Mouse (Mus musculus): Measurements from ENCODE around the gene Lrp10. TPM values are rescaled to one million over a fixed set of nuclear protein-coding genes. Genes with fewer than 3 reads are reported as not detected.

Gene Lrp10
- total RNA-seq, 2 experiments from 2014 or later, result 23.5 to 27.4 TPM

GRCm38 (mm10) chr14:54472671-54473070 lies 8.7 kb downstream of the Lrp10 start:
- no peak for ATAC-seq (replicated peaks; ENCODE audit: poor library complexity)

GRCm38 (mm10) chr14:54474744-54475143 lies 10.8 kb downstream of the Lrp10 start:
- no peak for ATAC-seq (replicated peaks; ENCODE audit: poor library complexity)

DNA sequence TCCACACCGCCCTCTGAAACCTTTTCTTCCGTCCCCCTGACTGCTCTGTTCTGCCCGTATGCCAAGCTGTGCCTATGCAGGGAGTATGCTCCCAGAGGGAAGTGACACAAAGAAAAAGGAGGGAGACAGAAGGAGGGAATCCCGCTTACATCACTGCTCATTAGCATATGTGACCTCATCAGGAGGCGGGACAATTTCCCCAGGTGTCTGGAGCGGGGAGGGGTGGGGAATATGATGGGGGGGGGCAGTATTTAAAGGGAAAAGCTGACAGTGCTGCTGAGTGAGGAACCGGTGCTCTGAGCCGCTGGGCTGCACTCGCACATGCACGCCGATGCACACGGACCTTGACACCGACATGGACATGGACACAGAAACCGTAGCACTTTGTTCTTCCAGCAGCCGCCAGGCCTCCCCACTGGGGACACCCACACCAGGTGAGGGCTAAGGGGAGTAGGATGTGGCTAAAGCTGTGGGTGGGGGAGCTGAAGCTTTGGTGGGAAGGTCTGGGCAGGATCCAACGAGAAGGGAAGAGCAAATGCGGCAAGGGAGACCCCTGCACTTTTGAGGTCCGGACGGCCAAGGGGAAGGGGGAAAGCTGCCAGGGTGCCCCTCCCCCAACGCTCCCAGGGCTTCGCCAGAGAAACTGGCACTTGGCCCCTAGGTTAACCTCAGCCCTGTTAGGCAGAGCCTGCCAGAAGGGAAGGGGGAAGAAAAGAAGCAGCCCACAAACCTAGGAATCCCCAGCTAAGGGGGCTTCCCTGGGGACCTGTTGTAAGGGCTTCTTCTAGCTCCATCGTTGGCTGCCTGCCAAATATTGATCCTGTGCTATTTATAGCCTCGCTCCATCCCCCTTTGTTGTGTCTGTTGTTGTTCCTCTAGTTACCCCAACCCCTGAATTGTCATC lies 12.3 kb downstream of the Lrp10 start, which contains the start of gene Rem2:
TSS of gene Rem2 (plus strand) at position 160 of the 904 bp plus-strand sequence.
- ATAC-seq (replicated peaks; ENCODE audit: poor library complexity), result no peak; the same call in 1 of the 2 replicates

GRCm38 (mm10) chr14:54477172-54477909 lies 13.4 kb downstream of the Lrp10 start:
- ATAC-seq (replicated peaks; ENCODE audit: poor library complexity), result no peak

DNA sequence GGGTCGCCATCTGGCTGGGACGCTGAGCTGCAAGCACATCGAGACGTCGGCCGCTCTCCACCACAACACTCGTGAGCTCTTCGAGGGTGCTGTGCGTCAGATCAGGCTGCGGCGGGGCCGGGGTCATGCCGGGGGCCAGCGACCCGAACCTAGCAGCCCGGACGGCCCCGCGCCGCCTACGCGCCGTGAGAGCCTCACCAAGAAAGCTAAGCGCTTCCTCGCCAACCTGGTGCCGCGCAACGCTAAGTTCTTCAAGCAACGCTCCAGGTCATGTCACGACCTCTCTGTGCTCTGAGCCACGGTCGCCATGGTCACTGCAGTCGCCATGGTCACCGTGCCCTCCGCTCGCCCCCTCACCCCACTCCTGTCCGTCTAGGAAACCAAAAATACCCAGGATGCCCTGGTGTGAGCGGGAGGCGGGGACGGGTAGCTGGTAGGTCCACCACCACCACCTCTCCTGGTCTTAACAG lies 15.5 kb downstream of the Lrp10 start:
- peak; percentile 6; the same call in 1 of the 2 replicates for ATAC-seq (replicated peaks; ENCODE audit: poor library complexity)

- no peak for ATAC-seq (replicated peaks; ENCODE audit: poor library complexity)
These were observed 16.7 kb downstream of the Lrp10 start for GRCm38 (mm10) chr14:54480673-54481072.

GRCm38 (mm10) chr14:54481402-54481801 lies 17.5 kb downstream of the Lrp10 start:
- peak; percentile 40 for ATAC-seq (replicated peaks; ENCODE audit: poor library complexity)

DNA sequence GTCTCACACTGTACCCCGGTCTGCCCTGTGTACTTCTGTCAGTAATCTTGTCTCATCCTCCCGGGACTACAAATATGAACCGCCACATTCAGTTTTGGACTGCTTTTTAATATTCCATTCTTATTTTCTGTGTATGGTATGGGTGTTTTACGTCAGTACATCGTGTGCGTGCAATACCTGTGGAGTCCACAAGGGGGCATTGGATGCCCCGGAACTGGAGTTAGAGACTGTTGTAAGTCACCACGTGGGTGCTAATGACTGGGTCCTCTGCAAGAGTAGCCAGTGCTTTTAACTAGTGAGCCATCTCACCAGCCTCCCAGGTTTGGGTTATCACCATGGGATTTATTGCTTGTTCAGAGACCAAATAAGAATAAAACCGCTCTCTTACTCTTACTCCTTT lies 18.6 kb downstream of the Lrp10 start:
- peak; percentile 63 for ATAC-seq (replicated peaks; ENCODE audit: poor library complexity)

GRCm38 (mm10) chr14:54485899-54486298 lies 22.0 kb downstream of the Lrp10 start:
- ATAC-seq (replicated peaks; ENCODE audit: poor library complexity), result peak; percentile 90

GRCm38 (mm10) chr14:54487732-54488131 lies 23.8 kb downstream of the Lrp10 start:
- ATAC-seq (replicated peaks; ENCODE audit: poor library complexity), result no peak

DNA sequence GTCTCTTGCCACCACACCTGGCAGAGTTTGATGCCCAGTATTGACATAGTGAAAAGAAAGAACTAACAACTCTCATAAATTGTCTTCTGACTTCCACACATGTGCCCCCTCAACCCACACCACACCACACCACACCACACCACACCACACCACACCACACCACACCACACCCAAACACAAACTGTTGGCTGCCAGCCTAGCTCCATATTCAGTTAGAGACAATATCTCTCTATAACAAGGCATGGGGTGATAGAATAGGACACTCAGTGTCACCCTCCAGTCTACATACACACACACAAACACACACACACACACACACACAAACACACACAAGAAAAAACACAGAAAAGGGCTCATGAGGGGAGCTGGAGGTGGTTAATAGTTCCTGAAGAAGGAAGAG lies 24.4 kb downstream of the Lrp10 start:
- ATAC-seq (replicated peaks; ENCODE audit: poor library complexity), result no peak

GRCm38 (mm10) chr14:54492345-54493131 lies 28.6 kb downstream of the Lrp10 start:
- ATAC-seq (replicated peaks; ENCODE audit: poor library complexity), result peak; percentile 73

GRCm38 (mm10) chr14:54493236-54493635 lies 29.3 kb downstream of the Lrp10 start:
- ATAC-seq (replicated peaks; ENCODE audit: poor library complexity), result no peak

DNA sequence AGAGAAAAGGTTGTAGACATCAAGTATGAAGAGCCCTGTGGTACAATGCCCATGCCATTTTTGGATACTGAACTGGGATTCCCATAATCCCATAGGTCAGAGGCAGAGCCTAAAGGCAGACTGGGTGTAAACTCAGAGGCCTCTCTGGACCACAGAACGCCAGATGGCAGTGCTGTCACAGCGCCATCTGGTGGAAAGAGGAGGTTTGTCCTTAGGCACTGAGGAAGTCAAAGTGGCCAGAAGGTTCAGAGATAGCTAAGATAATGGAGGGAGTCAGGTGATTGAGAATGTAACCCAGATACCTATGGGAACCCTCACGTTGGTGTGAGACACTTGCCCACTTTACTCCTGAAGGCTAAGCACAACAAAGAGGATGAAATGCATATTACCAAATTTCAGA lies 30.3 kb downstream of the Lrp10 start:
- ATAC-seq (replicated peaks; ENCODE audit: poor library complexity), result peak; percentile 90

DNA sequence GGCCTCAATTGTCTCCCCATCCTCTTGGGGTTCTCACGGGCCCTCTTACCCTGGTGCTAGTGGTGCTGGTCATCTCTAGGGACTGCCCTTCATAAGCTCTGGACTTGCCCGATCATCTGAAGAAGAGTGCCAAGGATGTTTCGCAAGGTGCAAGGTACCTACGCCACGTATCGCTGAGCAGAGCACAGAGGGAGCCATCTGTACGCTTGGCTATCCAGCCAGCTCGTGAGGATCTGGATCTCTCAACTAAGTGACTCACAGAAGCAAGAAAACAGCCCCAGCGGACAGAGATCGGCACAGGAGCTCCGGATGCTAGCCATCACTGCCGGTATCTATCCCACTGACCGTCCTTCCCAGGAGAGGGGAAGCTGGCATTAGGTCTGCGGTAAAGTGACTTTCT lies 32.8 kb downstream of the Lrp10 start:
- no peak for ATAC-seq (replicated peaks; ENCODE audit: poor library complexity)

GRCm38 (mm10) chr14:54499330-54499729 lies 35.4 kb downstream of the Lrp10 start:
- ATAC-seq (replicated peaks; ENCODE audit: poor library complexity), result no peak

- no peak for ATAC-seq (replicated peaks; ENCODE audit: poor library complexity)
These were observed 37.4 kb downstream of the Lrp10 start for GRCm38 (mm10) chr14:54501365-54501764.

- ATAC-seq (replicated peaks; ENCODE audit: poor library complexity), result peak; percentile 74
These were observed 39.2 kb downstream of the Lrp10 start for GRCm38 (mm10) chr14:54503092-54503491.

- no peak for ATAC-seq (replicated peaks; ENCODE audit: poor library complexity)
These were observed 45.8 kb downstream of the Lrp10 start for GRCm38 (mm10) chr14:54509774-54510173.

- ATAC-seq (replicated peaks; ENCODE audit: poor library complexity), result no peak; the same call in 1 of the 2 replicates
These were observed 52.9 kb downstream of the Lrp10 start for GRCm38 (mm10) chr14:54516710-54517310.
